Mouse (Mus musculus) myocyte (in vitro differentiated cells): ENCODE measurements around the gene Bcar1. TPM values are rescaled to one million over a fixed set of nuclear protein-coding genes. Genes with fewer than 3 reads are reported as not detected.

Experiments used
- H3K27me3 ChIP-seq: one replicate; pipeline ENCODE4 v1.6.1; 2011; ENCODE audit not compliant: control insufficient read depth, insufficient read depth, insufficient read length
- H3K36me3 ChIP-seq: one replicate; pipeline ENCODE4 v1.6.1; 2011; ENCODE audit not compliant: control insufficient read depth, insufficient read depth
- H3K4me2 ChIP-seq: one replicate; pipeline ENCODE4 v1.6.1; 2011; ENCODE audit warnings: low read depth, control low read depth
- H3K4me3 ChIP-seq: one replicate; pipeline ENCODE4 v1.5.1; 2011; ENCODE audit warnings: mild to moderate bottlenecking, control low read depth, moderate library complexity
- H3K79me2 ChIP-seq: one replicate; pipeline ENCODE4 v1.6.1; 2011; ENCODE audit not compliant: control insufficient read depth, insufficient read depth
- H3ac ChIP-seq: one replicate; pipeline ENCODE4 v1.6.1; 2011; ENCODE audit not compliant: control insufficient read depth, insufficient read length
- CEBPB ChIP-seq: IDR thresholded peaks from 2 replicates; pipeline ENCODE4 v1.6.1; 2011; ENCODE audit warnings: mild to moderate bottlenecking, moderate library complexity; ENCODE audit not compliant: poor library complexity, insufficient read depth, severe bottlenecking
- E2F4 ChIP-seq: IDR thresholded peaks from one replicate; pipeline ENCODE4 v1.6.1; 2011; ENCODE audit warnings: mild to moderate bottlenecking, control low read depth, moderate library complexity; ENCODE audit not compliant: insufficient read depth
- MAX ChIP-seq: IDR thresholded peaks from one replicate; pipeline ENCODE4 v1.6.1; 2011; ENCODE audit warnings: low read depth, mild to moderate bottlenecking, control low read depth
- MYOD1 ChIP-seq, 3 experiments: IDR thresholded peaks; one replicate each; pipeline ENCODE4 v1.6.1; 2011; ENCODE audit warnings: control low read depth in 2 of 3, low read depth in 2 of 3, mild to moderate bottlenecking in 2 of 3, moderate library complexity in 1 of 3; ENCODE audit not compliant: insufficient read length in 2 of 3, control insufficient read depth in 1 of 3
- MYOG ChIP-seq, 3 experiments: IDR thresholded peaks; one replicate each; pipeline ENCODE4 v1.6.1; 2011; ENCODE audit warnings: control low read depth in 2 of 3, low read depth in 2 of 3, mild to moderate bottlenecking in 2 of 3; ENCODE audit not compliant: insufficient read length in 2 of 3, control insufficient read depth in 1 of 3, insufficient read depth in 1 of 3
- POLR2A ChIP-seq: IDR thresholded peaks from one replicate; pipeline ENCODE4 v1.6.1; 2011; ENCODE audit warnings: low read depth, mild to moderate bottlenecking, control low read depth, moderate library complexity; ENCODE audit not compliant: insufficient read length
- POLR2AphosphoS2 ChIP-seq: IDR thresholded peaks from one replicate; pipeline ENCODE4 v1.6.1; 2011; ENCODE audit warnings: low read depth, control low read depth; ENCODE audit not compliant: insufficient read length
- REST ChIP-seq: IDR thresholded peaks from one replicate; pipeline ENCODE4 v1.6.1; 2011; ENCODE audit warnings: mild to moderate bottlenecking, control low read depth, moderate library complexity; ENCODE audit not compliant: insufficient read depth, insufficient read length
- SRF ChIP-seq: IDR thresholded peaks from one replicate; pipeline ENCODE4 v1.6.1; 2011; ENCODE audit warnings: low read depth; ENCODE audit not compliant: control insufficient read depth, insufficient read length
- TCF12 ChIP-seq: IDR thresholded peaks from one replicate; pipeline ENCODE4 v1.6.1; 2011; ENCODE audit warnings: mild to moderate bottlenecking, control low read depth; ENCODE audit not compliant: poor library complexity, insufficient read depth, severe bottlenecking
- TCF3 ChIP-seq: IDR thresholded peaks from one replicate; pipeline ENCODE4 v1.6.1; 2011; ENCODE audit warnings: low read depth, control low read depth; ENCODE audit not compliant: insufficient read length
- USF1 ChIP-seq: IDR thresholded peaks from one replicate; pipeline ENCODE4 v1.6.1; 2011; ENCODE audit warnings: low read depth, mild to moderate bottlenecking, control low read depth, moderate library complexity
- polyA plus RNA-seq: library from polyadenylated mRNA; unstranded; fragments of >200 nt; fragmentation: generic; extraction: Trizol; gene quantifications from one replicate; pipeline ENCODE4 v1.2.1, GENCODE M21; 2012; ENCODE audit warnings: missing spikeins

Bcar1 gene
- polyA plus RNA-seq, 1 experiment = 81.9 TPM

DNA sequence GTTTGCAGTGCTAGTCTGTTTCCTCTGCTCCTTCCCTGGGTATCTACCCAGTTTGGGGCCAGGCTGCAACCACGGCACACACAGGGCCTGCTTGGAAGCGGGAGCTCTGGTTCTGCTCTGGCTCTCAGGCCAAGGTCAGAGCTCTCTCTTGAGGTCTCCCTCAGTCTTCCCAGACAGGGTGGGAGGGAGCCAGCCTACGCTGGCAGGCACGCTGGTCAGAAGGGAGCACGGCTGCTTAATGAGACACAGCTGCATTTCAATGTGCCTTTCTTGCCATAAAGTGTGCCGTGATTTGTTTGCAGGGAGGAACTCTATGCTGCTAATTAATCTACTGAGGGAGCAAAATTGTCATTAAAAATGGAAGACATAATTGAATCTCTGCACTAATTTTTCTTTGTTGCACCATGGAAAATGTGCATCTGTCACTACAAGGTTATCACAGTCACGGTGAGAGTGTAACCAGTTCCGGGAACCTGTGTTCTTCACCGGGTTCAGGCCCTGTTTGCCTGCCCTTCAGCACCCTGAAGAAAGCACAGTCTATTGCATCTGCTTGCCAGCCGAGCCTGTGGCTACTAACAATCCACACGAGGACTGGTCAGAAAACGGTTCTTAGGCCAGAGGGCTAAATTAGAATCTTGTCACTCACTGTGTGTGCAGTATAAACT, 26.3 kb upstream of the Bcar1 start:
- H3K27me3 ChIP-seq = no peaks in the 10 kb centered on the region
- H3K79me2 ChIP-seq = no peaks in the 10 kb centered on the region
- H3K4me3 ChIP-seq = no peak overlapping the region
- TF ChIP-seq MAX (no peak), TCF12 (no peak), SRF (no peak), TCF3 (no peak), USF1 (no peak), E2F4 (no peak), REST (no peak), CEBPB (no peak), POLR2AphosphoS2 (no peak), MYOG (IDR thresholded peaks at IDR 0.05; ENCODE audit: control insufficient read depth in 1 of 3, insufficient read depth in 1 of 3, insufficient read length in 2 of 3, low read depth in 2 of 3) (no peak), MYOD1 (IDR thresholded peaks at IDR 0.05; ENCODE audit: control insufficient read depth in 1 of 3, insufficient read length in 2 of 3, low read depth in 2 of 3) (no peak), POLR2A (no peak)
- H3K4me2 ChIP-seq = no peak overlapping the region
- H3ac ChIP-seq = no peak overlapping the region
- H3K36me3 ChIP-seq = peaks cover 7% of the 10 kb centered on the region

GRCm38 (mm10) chr8:111769296-111769695, 25.7 kb upstream of the Bcar1 start:
- Histone ChIP-seq H3K4me2 (no peak overlapping the region), H3K4me3 (no peak overlapping the region), H3K36me3 (peaks cover 5% of the 10 kb centered on the region), H3ac (no peak overlapping the region), H3K27me3 (no peaks in the 10 kb centered on the region), H3K79me2 (no peaks in the 10 kb centered on the region)
- TF ChIP-seq MAX (no peak), TCF12 (no peak), E2F4 (no peak), USF1 (no peak), SRF (no peak), POLR2A (no peak), TCF3 (no peak), MYOD1 (IDR thresholded peaks at IDR 0.05; ENCODE audit: control insufficient read depth in 1 of 3, insufficient read length in 2 of 3, low read depth in 2 of 3) (no peak), POLR2AphosphoS2 (no peak), MYOG (IDR thresholded peaks at IDR 0.05; ENCODE audit: control insufficient read depth in 1 of 3, insufficient read depth in 1 of 3, insufficient read length in 2 of 3, low read depth in 2 of 3) (no peak), CEBPB (no peak), REST (no peak)

DNA sequence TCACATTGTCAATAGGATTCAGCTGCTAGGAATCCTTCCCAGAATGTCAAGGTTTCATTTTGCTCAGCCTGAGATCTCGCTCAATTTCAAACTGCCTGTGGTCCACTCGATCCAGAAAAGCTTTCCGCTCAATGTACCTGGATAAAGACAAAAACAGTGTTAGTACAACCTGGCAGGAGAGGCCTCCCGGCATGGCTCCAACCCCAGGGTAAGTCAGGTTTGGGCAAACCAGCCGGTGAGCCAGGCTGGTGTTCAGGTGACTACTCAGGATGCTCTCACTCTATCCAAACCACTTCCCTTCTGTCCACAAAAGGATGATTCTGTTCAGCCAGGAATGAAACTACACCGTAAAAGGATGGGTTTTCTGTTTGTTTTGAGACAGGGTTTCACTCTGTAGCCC, 25.0 kb upstream of the Bcar1 start:
- Histone ChIP-seq H3K4me3 (no peak overlapping the region), H3K36me3 (peaks cover 5% of the 10 kb centered on the region), H3K79me2 (no peaks in the 10 kb centered on the region), H3ac (no peak overlapping the region), H3K27me3 (no peaks in the 10 kb centered on the region), H3K4me2 (no peak overlapping the region)
- TF ChIP-seq TCF12 (no peak), SRF (no peak), MYOG (IDR thresholded peaks at IDR 0.05; ENCODE audit: control insufficient read depth in 1 of 3, insufficient read depth in 1 of 3, insufficient read length in 2 of 3, low read depth in 2 of 3) (no peak), TCF3 (no peak), E2F4 (no peak), MYOD1 (IDR thresholded peaks at IDR 0.05; ENCODE audit: control insufficient read depth in 1 of 3, insufficient read length in 2 of 3, low read depth in 2 of 3) (no peak), POLR2AphosphoS2 (no peak), REST (no peak), MAX (no peak), CEBPB (no peak), USF1 (no peak), POLR2A (no peak)

- H3K36me3 ChIP-seq = peaks cover 5% of the 10 kb centered on the region
- H3K4me2 ChIP-seq = no peak overlapping the region
- no peaks in the 10 kb centered on the region for H3K27me3 ChIP-seq
- no peak for TF ChIP-seq POLR2AphosphoS2
- TF ChIP-seq CEBPB = no peak
- no peak for TF ChIP-seq E2F4
- TF ChIP-seq MAX = no peak
- no peak for TF ChIP-seq POLR2A
- no peak for TF ChIP-seq TCF3
- no peak for TF ChIP-seq REST
- no peak for TF ChIP-seq USF1
- TF ChIP-seq SRF = no peak
- no peak overlapping the region for H3ac ChIP-seq
- H3K4me3 ChIP-seq = no peak overlapping the region
- H3K79me2 ChIP-seq = no peaks in the 10 kb centered on the region
These were observed 22.0 kb upstream of the Bcar1 start for GRCm38 (mm10) chr8:111765616-111766015.
